Comparison of ENCODE assay signal across 15 mouse cellular contexts in genomic region chr14:28441240-28441967, GRCm38 (mm10).
DNase-seq lines count a peak whose midpoint lies in the region; ATAC-seq lines count a peak whose summit lies in the region.
"Had no signal": no experiment of that assay in that cellular context is flagged by ENCODE, and none has a peak within 500 bp of the region (broad histone marks: within the 10 kb centered on the region; RNA-seq: fewer than 3 reads in every experiment).

No protein-coding gene starts in this region.

- 36% methylated on average over 14 of the region's 14 CpGs for WGBS in midbrain, embryonic 11.5 days
- 27% methylated on average over 14 of the region's 14 CpGs for WGBS in midbrain, embryonic 16.5 days
- 9% methylated on average over 14 of the region's 14 CpGs for WGBS in neural tube, embryonic 13.5 days

- ATAC-seq in midbrain, embryonic 11.5 days (ENCODE audit: low FRiP score): no peak
- ATAC-seq in midbrain, embryonic 16.5 days: no peak
- peak; percentile 70 for ATAC-seq in neural tube, embryonic 13.5 days (ENCODE audit: low read depth)
- no peak for ATAC-seq in erythroblast, adult 5-6 weeks (replicated peaks; ENCODE audit: low FRiP score, poor library complexity, severe bottlenecking)
- ATAC-seq: inflammation-experienced regulatory T-cells, adult 6 months had no signal

- DNase-seq in heart, adult 11 months: peak; percentile 90
- DNase-seq in heart, adult 8-10 months (ENCODE audit: low spot score): no peak
- DNase-seq in midbrain, embryonic 11.5 days (ENCODE audit: low spot score, missing footprints): peak; percentile 83
- peak; percentile 73 for DNase-seq in kidney, postnatal 14 days
- no peak for DNase-seq in spleen, postnatal 4 days (ENCODE audit: low spot score in 2 of 2)
- DNase-seq: cerebellum, adult 2 months; heart, adult 2 months; thymus, postnatal 25 days had no signal

- H3K4me2 ChIP-seq in midbrain, embryonic 11.5 days: no peak overlapping the region
- H3K4me2 ChIP-seq in midbrain, embryonic 16.5 days (ENCODE audit: low read length): no peak overlapping the region
- 0 out of 2 replicates have a peak overlapping the region, but pooled peaks have one; percentile 7 for H3K4me2 ChIP-seq in neural tube, embryonic 13.5 days
- H3K4me2 ChIP-seq: embryonic facial prominence, embryonic 12.5 days had no signal

- H3K4me3 ChIP-seq in midbrain, embryonic 11.5 days (ENCODE audit: low read depth, low read length): no peak overlapping the region
- H3K4me3 ChIP-seq in midbrain, embryonic 16.5 days (ENCODE audit: low read depth, low read length): no peak overlapping the region
- no peak overlapping the region for H3K4me3 ChIP-seq in neural tube, embryonic 13.5 days
- H3K4me3 ChIP-seq: embryonic facial prominence, embryonic 12.5 days; heart, adult 2 months had no signal

- no peak overlapping the region for H3K9ac ChIP-seq in midbrain, embryonic 11.5 days (ENCODE audit: low read length)
- no peak overlapping the region for H3K9ac ChIP-seq in midbrain, embryonic 16.5 days (ENCODE audit: low read depth, low read length)
- no peak overlapping the region for H3K9ac ChIP-seq in neural tube, embryonic 13.5 days
- H3K9ac ChIP-seq: embryonic facial prominence, embryonic 12.5 days; liver, embryonic 14.5 days had no signal

- H3K4me1 ChIP-seq in midbrain, embryonic 11.5 days (ENCODE audit: control insufficient read depth, insufficient read depth, low read length): peaks cover 4% of the 10 kb centered on the region; the same call in 1 of the 2 replicates
- H3K4me1 ChIP-seq in midbrain, embryonic 16.5 days (ENCODE audit: control insufficient read depth, insufficient read depth, low read length): no peaks in the 10 kb centered on the region; the same call in 1 of the 2 replicates
- peaks cover 23% of the 10 kb centered on the region for H3K4me1 ChIP-seq in neural tube, embryonic 13.5 days (replicated peaks)

- H3K27me3 ChIP-seq in midbrain, embryonic 11.5 days (ENCODE audit: control insufficient read depth, insufficient read depth, low read length): peaks cover 3% of the 10 kb centered on the region
- no peaks in the 10 kb centered on the region for H3K27me3 ChIP-seq in midbrain, embryonic 16.5 days (ENCODE audit: control insufficient read depth, insufficient read depth, low read depth, low read length)
- H3K27me3 ChIP-seq in neural tube, embryonic 13.5 days: peaks cover 75% of the 10 kb centered on the region

- no peak overlapping the region for H3K27ac ChIP-seq in midbrain, embryonic 11.5 days (ENCODE audit: low read depth, low read length)
- H3K27ac ChIP-seq in midbrain, embryonic 16.5 days (ENCODE audit: low read length): no peak overlapping the region
- peak overlapping the region; percentile 78 for H3K27ac ChIP-seq in neural tube, embryonic 13.5 days (replicated peaks)
- H3K27ac ChIP-seq: embryonic facial prominence, embryonic 12.5 days; heart, adult 2 months; liver, embryonic 14.5 days; macrophage had no signal

- H3K9me3 ChIP-seq in midbrain, embryonic 11.5 days (ENCODE audit: control insufficient read depth, low read length): no peaks in the 10 kb centered on the region
- no peaks in the 10 kb centered on the region for H3K9me3 ChIP-seq in midbrain, embryonic 16.5 days (replicated peaks; ENCODE audit: control insufficient read depth, low read length, poor library complexity, severe bottlenecking)
- peaks cover 2% of the 10 kb centered on the region; the same call in 1 of the 2 replicates for H3K9me3 ChIP-seq in neural tube, embryonic 13.5 days
- H3K9me3 ChIP-seq: embryonic facial prominence, embryonic 12.5 days had no signal

- no peaks in the 10 kb centered on the region for H3K36me3 ChIP-seq in midbrain, embryonic 11.5 days (ENCODE audit: control insufficient read depth, insufficient read depth, low read length)
- H3K36me3 ChIP-seq in midbrain, embryonic 16.5 days (ENCODE audit: control insufficient read depth, insufficient read depth, low read length): no peaks in the 10 kb centered on the region
- no peaks in the 10 kb centered on the region for H3K36me3 ChIP-seq in neural tube, embryonic 13.5 days
- H3K36me3 ChIP-seq: embryonic facial prominence, embryonic 12.5 days had no signal

Comparison
In these comparisons a context has a peak if more than half of its experiments do, and no peak if none do; other contexts are left out.
1. DNase-seq: peak in heart, adult 11 months (single experiment), midbrain, embryonic 11.5 days (single experiment) and kidney, postnatal 14 days (single experiment); none in heart, adult 8-10 months (single experiment) and spleen, postnatal 4 days (0 of 2).